Mouse (Mus musculus): Measurements from ENCODE around the gene Tmem217.

- TF ChIP-seq CTCF (IDR thresholded peaks at IDR 0.05; ENCODE audit: control insufficient read depth, insufficient read depth, insufficient read length) = no peak
- TF ChIP-seq USF1 (IDR thresholded peaks at IDR 0.05; ENCODE audit: low read depth) = no peak
- no peak for TF ChIP-seq MAX (IDR thresholded peaks at IDR 0.05)
- TF ChIP-seq MYOG (IDR thresholded peaks at IDR 0.05; ENCODE audit: control insufficient read depth, extremely low read depth, insufficient read length) = no peak
- no peak for TF ChIP-seq MYOD1 (IDR thresholded peaks at IDR 0.05; ENCODE audit: control insufficient read depth, insufficient read length, low read depth)
- no peak for TF ChIP-seq CEBPB (IDR thresholded peaks at IDR 0.05; ENCODE audit: low read depth)
Measured at GRCm38 (mm10) chr17:29484431-29484830, 67.8 kb downstream of the Tmem217 start.
